Mouse (Mus musculus): Measurements from ENCODE around the gene Uchl5.

Gene Uchl5

DNA sequence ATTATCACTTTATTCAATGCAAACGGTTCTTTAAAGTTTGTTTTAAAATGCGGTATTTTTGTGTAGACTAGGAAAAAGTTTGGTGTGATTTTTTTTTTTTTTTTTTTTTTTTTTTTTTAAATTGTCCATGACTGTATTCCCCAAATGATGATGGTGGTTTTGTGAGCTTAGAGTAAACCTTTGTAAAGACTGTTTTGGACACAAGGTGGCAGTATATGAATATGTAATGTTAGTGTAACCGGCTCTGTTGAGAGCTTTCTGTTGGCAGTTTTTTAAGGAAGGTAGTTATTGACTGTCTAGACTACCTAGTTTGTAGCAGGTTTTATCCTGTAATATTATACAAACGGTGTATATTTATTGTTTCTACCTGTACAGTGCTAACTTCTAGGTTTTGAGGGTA lies 26.5 kb downstream of the Uchl5 start:
- DNase-seq (ENCODE audit: low spot score in 2 of 2): peak in 1 of 2 experiments; percentile 27

DNA sequence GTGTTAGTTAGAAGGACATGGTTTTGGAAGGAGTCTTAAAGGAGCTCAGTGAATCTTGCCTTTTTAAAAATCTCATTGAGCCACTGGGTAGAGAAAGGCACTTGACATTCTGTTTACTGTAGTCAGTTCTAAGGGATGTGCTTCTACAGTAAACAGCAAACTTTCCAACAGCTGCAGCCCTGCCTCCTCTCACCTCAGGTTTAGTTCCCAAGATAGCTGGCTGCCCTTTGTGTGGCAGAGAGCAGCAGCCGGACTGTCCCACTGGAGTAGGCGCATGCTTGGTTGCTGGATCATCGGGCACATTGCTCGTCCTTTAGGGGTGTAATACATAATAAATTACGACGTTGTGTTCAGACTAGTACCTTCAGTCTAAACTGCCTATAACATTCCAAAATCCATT lies 32.0 kb downstream of the Uchl5 start:
- no peak for DNase-seq (ENCODE audit: low spot score in 2 of 2)

DNA sequence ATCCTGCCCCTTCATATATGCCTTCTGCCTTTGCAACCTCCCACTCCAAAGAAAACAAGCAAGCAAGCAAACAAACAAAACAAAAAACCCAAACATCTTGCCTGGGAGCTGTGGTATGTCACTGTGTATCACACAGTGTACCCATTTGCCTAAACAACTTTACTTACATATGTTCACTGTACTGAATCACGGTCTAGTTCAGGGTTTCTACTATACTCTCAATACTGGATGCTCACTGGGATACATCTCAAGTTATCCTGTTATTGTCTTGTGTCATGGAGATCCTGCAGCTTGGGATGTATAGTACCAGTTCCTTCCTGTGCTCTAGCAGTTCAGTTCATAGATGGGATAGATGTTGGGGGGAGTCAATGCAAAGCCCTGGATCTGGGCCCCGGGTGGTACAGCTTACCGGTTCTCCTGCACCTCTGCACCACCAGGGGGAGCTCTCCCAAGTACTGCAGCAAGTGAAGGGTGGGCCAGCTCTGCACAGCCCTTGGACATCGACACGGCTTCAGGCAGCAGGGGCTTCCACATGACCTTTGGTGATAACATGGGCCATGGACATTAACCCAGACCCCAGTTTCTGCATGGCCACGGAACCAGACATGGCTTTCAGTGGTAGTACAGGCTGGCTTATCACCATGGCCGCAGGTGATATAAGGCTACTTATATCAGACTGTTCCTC lies 36.7 kb downstream of the Uchl5 start:
- peak; percentile 78 to 79 for DNase-seq (ENCODE audit: low spot score in 2 of 2)

DNA sequence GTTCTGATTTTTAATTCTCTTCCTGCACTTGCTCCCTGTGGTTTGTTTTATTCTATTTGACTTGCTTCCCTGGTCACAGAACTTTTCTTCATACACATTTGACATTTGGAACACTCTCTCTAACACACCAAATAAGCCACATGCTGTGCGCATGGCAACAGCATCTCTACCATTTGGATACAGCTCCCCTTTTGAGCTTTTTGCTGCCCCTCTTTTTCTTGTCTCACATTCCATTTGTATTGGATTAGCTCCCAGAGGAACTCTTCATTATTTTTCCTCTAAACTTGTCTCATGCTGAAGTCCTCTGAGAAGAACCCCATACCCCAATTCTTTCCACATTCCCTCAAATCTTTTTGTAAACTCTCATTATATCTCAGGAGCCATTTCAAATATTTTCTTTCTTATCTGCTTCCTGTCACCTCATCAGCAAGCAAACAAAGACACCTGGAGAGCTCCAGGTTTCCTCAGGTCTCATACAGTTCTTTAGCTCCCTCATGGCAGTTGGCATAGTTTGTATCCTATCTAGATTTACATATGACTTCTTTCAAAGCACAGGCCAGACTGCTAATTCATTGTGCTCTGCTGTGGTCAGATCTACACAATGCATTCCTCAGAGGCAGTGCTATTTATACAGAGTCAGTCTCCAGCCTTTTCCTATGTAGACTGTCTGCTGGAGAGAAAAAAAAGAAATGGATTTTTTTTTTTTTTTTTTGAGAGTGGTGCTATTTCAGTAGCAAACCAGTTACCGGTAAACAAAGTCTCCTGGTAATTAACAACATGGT lies 43.2 kb downstream of the Uchl5 start:
- no peak for DNase-seq (ENCODE audit: low spot score in 2 of 2)

DNA sequence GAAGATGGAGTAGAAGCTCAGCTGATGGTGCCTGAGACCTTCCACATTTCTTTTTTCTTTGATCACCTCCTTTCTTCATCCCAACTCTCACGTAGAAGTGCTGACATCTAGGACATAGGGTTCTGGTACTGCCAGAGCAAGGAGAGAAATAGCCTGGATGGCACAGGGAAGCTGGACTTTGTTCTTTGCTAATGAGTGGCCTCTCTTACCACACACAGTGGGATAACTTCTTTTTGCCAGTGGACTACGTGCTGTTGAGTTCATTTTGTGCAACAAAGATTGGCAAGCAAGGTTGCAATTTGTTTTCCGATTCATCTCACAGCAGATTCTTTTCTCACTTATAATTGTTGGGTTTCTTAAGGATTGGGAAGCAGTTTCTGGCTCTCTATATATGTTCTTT lies 45.6 kb downstream of the Uchl5 start:
- no peak for DNase-seq (ENCODE audit: low spot score in 2 of 2)

DNA sequence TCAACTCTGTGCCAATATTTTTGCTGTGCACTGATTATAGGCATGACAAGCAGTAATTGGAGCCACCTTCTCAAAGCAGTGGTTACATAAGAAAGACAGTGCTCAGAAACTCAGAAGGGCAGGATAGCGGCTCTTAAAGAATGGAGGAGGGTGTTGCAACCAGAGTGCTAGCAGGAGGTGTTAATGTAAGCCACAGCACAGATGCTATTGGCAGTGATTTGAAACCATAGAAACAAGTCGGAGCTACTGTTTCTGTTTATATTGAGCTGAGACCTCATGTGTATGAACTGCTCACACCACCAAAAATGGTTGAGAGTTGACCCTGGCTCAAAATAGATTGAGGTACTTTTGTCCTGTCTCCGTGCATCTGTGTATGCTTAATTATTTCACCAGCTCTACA lies 53.6 kb downstream of the Uchl5 start:
- peak; percentile 52 to 55 for DNase-seq (ENCODE audit: low spot score in 2 of 2)

DNA sequence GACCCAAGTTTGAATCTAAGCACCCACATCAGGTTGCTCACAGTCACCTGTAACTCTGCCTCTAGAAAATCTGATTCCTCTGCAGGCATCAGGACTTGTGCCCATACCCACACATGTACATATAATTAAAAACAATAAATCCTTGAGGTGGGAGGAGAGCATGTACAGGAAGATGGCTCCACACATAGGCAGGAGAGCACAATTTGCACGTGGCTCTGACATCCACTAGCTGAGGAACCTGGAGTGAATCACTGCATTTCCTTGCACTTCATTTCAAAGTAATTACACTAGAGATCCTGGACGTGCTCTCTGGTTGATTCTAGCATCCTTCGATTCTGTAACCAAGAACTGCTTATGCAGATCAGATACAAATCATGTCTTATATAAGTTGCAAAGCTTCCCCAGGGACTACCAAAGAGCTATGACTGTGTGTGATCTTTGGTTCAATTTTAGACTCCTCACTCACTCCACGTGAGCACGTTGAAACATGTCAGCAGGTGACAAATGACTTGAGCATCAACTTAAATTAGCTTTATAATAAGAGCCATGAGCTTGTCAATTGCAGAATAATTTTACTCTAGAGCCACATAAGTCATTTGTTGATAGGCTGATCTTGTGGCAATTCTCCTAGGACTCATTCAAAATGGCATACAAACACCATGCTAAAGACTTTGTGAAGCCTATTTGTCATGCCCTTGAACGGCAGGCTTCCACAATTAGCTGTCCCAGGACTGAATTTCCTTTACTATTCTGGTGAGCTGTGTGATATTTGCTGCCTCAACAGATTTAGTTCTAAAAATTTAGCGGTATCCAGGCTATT lies 59.5 kb downstream of the Uchl5 start:
- no peak for DNase-seq (ENCODE audit: low spot score in 2 of 2)

DNA sequence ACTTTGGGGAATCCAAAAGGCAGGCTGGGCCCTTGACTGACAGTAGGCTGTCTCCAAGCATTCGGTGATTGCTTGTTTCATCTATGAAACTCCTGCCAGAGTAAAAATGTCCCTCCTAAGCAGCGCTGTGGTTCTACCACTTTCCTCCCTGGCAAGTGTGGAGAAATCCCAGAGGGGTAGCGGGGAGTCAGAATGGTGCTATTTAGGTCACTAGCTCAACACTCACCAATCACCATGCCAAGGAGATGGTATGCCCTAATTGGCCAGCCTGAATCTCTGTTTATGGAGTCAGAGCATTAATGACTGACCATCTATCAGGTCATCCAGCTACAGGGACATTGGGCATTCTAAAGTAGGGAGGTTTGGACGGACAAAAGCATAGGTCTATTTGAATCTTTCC lies 60.6 kb downstream of the Uchl5 start:
- DNase-seq (ENCODE audit: low spot score in 2 of 2): no peak

DNA sequence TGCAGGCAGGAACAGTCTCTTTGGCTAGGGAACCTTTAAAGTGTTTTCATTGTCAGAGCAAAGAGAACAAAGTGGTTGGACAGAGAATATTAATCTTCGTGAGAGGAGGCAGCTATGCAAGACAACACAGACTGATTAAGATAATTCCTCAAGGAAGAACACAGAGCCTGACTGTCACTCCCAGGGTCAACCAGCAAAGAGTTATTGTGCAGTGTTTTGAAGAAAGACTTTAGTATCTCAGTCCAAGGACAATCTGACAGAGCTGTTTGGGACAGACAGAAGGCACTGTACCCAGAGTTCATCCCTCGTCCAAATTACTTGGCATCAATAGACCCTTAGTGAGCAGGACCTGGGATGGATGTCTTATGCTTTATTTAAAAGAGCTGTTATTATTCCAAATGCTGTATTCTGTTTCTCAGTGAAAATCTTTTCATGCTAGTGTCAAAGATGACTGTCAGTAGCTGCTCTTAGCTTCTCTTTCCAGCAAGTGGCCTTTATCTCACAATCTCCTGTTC lies 61.9 kb downstream of the Uchl5 start:
- DNase-seq (ENCODE audit: low spot score in 2 of 2): no peak

DNA sequence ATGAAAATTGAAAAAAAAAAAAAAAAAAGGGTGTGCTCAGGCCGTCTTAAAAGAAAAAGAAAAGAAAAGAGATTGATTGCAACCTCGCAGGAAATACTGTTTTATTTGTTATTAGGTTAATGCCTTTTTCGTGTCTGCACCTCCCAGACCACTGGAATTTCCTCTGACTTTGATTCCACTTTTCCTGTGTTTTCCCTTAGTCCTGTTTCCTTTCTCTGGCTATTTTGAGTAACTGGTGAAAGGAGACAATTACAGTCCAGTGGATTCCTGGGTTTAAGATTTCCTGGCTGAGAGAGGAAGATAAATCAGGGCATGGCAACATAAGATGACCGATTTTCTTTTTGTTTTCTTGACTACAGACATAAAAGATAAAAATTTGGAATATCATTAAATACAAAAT lies 75.3 kb downstream of the Uchl5 start:
- DNase-seq (ENCODE audit: low spot score in 2 of 2): no peak

DNA sequence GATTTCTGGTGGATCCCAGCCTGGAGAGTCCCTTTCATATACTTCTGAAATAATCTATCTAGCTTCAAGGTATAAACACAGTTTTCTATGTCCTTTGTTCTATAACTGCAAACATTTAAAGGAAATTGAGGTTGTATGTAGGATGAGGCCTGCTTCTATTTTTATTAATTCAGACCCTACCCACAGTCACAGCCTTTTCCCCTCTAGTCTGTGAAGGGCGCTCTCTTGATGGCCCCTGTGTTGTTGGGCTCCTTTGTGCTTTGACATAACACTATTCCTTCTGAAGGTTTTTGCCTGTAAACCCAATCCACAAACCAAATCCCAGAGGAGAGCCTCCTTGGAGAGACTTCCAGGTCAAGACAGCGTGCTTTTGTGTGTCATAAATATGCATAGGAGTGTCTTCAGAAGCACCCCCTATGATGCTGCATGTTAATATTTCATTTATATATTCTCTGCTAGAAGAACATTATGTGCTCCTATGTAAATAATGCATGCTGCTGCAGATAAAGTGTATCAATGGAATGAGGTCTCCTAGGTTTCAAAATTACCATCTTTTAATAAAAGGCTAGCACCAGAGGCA lies 75.8 kb downstream of the Uchl5 start:
- DNase-seq (ENCODE audit: low spot score in 2 of 2): no peak

DNA sequence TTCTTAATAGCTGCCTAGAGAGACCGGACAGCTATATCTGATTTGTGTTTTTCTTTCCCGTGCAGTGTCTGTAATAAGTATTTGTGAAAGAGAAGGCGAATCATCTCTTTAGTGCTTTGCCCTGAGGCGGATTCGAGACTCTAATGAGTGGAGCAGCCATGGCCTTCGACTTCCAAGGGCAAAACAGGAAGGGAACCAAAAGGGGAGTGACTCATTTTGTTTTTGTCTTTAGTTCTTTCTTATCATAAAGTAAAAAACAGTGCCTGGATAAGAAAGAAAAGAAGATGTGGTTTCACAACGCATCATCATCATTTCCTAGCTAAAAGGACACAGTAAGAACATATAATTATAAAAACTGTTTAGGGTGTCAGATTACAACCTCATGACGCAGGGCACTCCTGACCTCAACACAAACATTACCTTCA lies 76.6 kb downstream of the Uchl5 start:
- DNase-seq (ENCODE audit: low spot score in 2 of 2): no peak

DNA sequence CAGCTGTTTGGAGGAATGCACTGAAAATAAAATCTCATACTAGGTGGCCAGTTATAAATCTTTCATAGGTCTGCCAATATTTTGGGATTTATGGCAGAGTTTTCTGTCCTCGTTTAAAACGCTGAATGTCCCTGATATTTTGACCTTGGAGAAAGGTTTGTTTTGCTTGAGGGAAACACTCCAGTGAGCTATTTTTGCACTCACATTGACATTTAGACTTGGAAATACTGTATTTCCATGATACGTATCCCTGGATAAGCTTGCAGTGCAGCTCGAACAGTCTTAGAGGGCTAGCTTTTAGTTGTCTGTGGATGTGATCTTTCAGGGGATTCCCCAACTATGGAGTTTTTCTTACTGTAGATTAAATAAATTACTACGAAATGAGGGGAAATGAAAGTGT lies 78.6 kb downstream of the Uchl5 start:
- DNase-seq (ENCODE audit: low spot score in 2 of 2): no peak
